Mouse (Mus musculus): ENCODE results near the gene Psmb10. TPM values are rescaled to one million over a fixed set of nuclear protein-coding genes. Genes with fewer than 3 reads are reported as not detected.

Gene Psmb10
- polyA plus RNA-seq, 1 experiment from 2014 or later, result 29.2 TPM

DNA sequence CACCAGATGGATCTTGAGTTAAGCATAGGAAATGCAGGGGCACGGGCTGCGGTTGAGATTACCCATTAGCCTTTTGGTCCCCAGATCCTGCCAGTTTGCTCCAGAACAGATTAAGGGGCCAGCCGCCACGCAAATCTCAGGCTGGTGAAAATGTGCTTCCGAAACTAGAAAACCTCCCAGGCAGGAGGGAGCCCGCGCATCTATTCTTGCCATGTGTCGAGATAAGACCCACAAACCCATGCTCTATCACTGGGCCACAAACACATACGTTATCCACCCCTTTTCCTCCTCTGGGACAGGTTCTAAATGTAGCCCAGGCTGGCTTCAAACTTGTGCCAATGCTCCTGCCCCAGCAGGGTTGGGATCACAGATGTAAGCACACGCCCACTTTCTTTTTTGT lies 23.3 kb upstream of the Psmb10 start:
- no peak for ATAC-seq (ENCODE audit: low FRiP score, low read depth)
- H3K4me3 ChIP-seq, result no peak overlapping the region
- no peak overlapping the region for H3K27ac ChIP-seq
- no peak overlapping the region for H3K9ac ChIP-seq
- H3K36me3 ChIP-seq, result peaks cover 39% of the 10 kb centered on the region
- no peak overlapping the region for H3K4me2 ChIP-seq (replicated peaks)
- peaks cover 45% of the 10 kb centered on the region for H3K4me1 ChIP-seq
- 85% methylated on average over 10 of the region's 10 CpGs for WGBS
- H3K27me3 ChIP-seq, result no peaks in the 10 kb centered on the region
- H3K9me3 ChIP-seq, result no peaks in the 10 kb centered on the region

DNA sequence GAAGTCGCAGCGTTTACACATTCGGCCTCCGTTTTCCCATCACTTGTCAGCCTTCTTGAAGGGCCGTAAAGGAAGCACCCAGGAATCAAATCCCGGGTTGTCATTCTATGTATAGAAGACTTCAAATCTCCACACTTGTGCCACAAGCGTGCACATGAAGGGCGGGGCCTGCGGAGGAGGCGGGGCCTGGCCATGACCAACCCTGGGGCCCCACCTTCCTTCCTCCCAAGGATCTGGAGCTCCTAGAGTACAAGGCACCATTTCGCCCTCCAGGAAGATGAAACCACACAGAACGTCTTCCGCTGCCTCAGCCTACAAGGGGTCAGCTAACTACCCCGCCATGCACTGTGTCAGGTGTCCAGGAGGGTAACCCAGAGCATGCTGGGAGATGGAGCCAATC lies 22.9 kb upstream of the Psmb10 start:
- H3K27me3 ChIP-seq, result no peaks in the 10 kb centered on the region
- no peaks in the 10 kb centered on the region for H3K9me3 ChIP-seq
- H3K36me3 ChIP-seq, result peaks cover 43% of the 10 kb centered on the region
- H3K4me1 ChIP-seq, result peaks cover 40% of the 10 kb centered on the region
- H3K27ac ChIP-seq, result no peak overlapping the region
- WGBS, result 70% methylated on average over 14 of the region's 14 CpGs
- no peak overlapping the region for H3K4me3 ChIP-seq
- ATAC-seq (ENCODE audit: low FRiP score, low read depth), result no peak
- no peak overlapping the region for H3K4me2 ChIP-seq (replicated peaks)
- no peak overlapping the region for H3K9ac ChIP-seq

DNA sequence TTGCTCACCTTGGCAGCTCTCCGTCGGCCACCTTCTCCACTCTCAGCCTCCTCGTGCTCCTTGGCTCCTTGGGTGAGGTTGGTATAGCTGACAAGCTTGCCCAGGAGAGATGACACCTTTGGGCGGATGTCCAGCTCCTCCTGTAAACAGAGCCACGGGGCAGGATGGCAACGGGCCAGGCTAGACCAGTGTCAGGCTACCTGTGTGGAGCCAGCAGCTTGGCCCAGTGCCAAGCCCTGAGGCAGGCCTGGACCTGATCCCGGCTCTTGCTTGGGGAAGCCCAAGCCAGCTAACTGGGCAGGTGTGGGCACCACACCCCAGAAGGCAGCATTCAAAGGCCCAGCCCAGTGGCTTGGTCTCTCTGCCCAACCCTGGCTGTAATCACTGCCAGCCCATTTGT lies 21.1 kb upstream of the Psmb10 start:
- ATAC-seq (ENCODE audit: low FRiP score, low read depth), result no peak

DNA sequence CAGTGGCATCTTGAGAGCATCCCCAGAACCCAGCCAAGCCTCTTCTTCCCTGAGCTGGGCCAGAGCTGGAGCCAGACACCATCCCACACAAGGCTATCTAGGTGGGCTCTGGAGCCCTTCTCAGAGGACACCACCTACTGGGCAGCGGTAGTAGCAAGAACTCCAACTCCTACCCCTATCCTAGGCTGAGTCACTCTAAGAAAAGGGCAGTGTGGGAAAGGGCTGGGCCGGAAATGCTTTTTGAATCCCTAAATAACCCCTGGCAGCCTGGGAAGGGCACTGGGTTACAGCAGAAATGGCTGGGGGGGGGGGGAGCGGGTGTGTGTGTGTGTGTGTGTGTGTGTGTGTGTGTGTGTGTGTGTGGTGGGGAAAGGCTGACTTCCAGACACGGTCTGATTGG lies 19.6 kb upstream of the Psmb10 start:
- Histone ChIP-seq H3K4me2 (replicated peaks) (no peak overlapping the region), H3K4me3 (no peak overlapping the region), H3K27me3 (no peaks in the 10 kb centered on the region), H3K27ac (no peak overlapping the region; the same call in 1 of the 2 replicates), H3K9me3 (no peaks in the 10 kb centered on the region), H3K36me3 (peaks cover 75% of the 10 kb centered on the region), H3K4me1 (peaks cover 15% of the 10 kb centered on the region), H3K9ac (no peak overlapping the region)
- WGBS, result 66% methylated on average over 3 of the region's 4 CpGs
- no peak for ATAC-seq (ENCODE audit: low FRiP score, low read depth)

More for the DNA sequence above, 21.1 kb upstream of the Psmb10 start:
- no peaks in the 10 kb centered on the region for H3K9me3 ChIP-seq
- H3K4me3 ChIP-seq, result no peak overlapping the region
- no peak overlapping the region for H3K4me2 ChIP-seq (replicated peaks)
- H3K9ac ChIP-seq, result no peak overlapping the region
- H3K4me1 ChIP-seq, result peaks cover 30% of the 10 kb centered on the region
- H3K36me3 ChIP-seq, result peaks cover 60% of the 10 kb centered on the region
- 78% methylated on average over 7 of the region's 7 CpGs for WGBS
- no peak overlapping the region for H3K27ac ChIP-seq
- H3K27me3 ChIP-seq, result no peaks in the 10 kb centered on the region

DNA sequence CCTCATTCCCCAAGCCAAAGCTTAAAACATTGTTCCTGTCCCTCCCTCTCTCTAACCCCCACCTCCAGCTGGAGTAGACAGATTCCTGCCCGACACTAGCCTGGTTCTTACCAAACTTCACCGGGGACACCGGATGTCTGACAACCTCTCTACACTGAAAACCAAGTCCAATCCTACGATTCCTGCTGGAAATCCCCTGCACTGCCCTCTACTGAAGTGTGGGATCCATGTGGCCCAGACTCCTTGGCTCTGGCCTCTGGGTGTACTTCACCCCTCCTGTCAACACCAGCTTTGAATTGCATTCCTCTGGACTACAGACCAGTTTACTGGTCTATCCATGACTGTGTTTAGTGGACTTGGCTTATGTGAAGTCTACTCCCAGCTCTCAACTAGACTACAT lies 18.3 kb upstream of the Psmb10 start:
- Histone ChIP-seq H3K9ac (no peak overlapping the region), H3K4me2 (replicated peaks) (no peak overlapping the region), H3K27ac (no peak overlapping the region), H3K4me3 (no peak overlapping the region), H3K27me3 (no peaks in the 10 kb centered on the region), H3K9me3 (no peaks in the 10 kb centered on the region), H3K4me1 (peaks cover 14% of the 10 kb centered on the region), H3K36me3 (peaks cover 83% of the 10 kb centered on the region)
- ATAC-seq (ENCODE audit: low FRiP score, low read depth), result no peak
- WGBS, result 91% methylated on average over 4 of the region's 4 CpGs

DNA sequence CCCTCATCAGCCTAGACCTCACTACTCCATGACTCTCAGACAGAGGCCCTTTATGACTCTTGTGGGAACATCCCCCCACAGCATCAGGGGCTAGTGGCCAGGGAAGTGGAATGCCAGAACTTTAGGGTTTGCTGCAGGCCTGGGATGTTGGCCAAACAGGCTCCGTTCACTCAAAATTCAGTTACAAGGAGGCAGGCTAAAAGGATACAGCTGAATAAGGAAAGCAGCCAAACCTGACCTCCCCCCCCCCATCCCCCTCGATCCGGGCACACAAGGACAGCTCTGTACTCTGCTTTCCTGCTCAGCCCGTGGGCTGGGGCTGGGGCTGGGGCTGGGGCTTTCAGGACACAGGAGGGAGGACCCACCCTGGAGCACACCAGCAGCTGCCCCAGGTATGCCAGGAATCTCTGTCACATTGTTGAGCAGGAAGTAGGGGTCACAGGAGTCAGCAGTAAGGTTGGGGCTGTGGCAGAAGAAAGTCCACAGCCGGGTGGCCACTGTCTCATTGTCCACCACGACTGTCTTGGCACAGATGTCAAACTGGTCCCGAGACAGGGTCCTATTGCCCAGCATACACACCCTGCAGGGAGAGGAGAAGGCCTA lies 12.9 kb upstream of the Psmb10 start:
- Histone ChIP-seq H3K9me3 (no peaks in the 10 kb centered on the region), H3K4me1 (peaks cover 26% of the 10 kb centered on the region), H3K4me2 (replicated peaks) (no peak overlapping the region; the same call in 1 of the 2 replicates), H3K27me3 (no peaks in the 10 kb centered on the region), H3K36me3 (peaks cover 95% of the 10 kb centered on the region), H3K9ac (peak overlapping the region; percentile 45; the same call in 1 of the 2 replicates), H3K4me3 (no peak overlapping the region), H3K27ac (peak overlapping the region; percentile 85)
- 44% methylated on average over 7 of the region's 7 CpGs for WGBS
- peak; percentile 89 for ATAC-seq (ENCODE audit: low FRiP score, low read depth)

DNA sequence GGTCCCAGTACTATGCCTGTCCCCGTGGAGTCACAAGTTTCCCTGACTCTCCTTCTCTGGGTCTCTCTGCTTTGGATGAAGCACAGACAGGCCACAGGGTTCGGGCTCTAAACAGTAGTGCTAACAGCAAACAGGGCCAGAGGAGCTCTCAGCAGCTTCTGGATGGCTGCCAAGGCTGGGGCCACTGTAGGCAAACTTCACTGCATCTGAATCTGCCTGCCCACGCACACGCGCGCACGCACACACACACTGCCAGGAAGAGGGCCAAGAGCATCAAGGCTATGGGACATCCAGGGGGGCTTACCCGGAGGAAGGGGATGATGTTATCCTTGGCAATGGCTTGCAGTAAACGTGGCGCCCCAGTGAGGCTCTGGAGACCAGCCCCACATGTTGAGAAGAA lies 11.1 kb upstream of the Psmb10 start:
- 0 out of 2 replicates have a peak, but pooled peaks have one; percentile 29 for ATAC-seq (ENCODE audit: low FRiP score, low read depth)

DNA sequence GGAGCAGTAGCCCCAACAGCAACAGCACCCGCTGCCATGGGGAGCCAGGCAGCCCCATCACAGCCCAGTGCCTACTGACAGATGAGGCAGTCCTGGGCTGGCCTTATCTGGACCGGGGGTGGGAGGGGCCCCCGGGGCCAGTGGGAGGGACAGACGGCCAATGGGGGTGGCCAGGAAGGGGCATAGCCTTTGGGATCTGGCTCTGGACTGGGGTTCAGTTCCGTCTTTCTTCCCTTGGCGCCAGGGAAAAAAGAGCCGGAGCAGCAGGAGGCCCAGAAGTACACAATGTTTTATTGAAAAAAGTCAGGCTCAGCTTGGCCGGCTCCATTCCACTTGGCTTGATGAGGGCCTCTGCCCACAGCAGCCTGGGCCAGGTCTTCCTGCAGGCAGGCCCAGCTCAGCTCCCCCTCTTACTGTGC lies 5.1 kb upstream of the Psmb10 start, which contains the start of gene Lcat:
Lcat (minus strand) TSS at position 62 of the 419 bp plus-strand sequence.
- WGBS, result 89% methylated on average over 8 of the region's 8 CpGs
- no peak within 1 kb of the TSS for H3K27ac ChIP-seq
- no peak within 1 kb of the TSS for H3K9ac ChIP-seq
- no peaks in the 10 kb centered on the region for H3K9me3 ChIP-seq
- H3K4me1 ChIP-seq, result peaks cover 3% of the 10 kb centered on the region; the same call in 1 of the 2 replicates
- H3K36me3 ChIP-seq, result peaks cover 87% of the 10 kb centered on the region
- H3K4me2 ChIP-seq (replicated peaks), result no peak within 1 kb of the TSS
- H3K4me3 ChIP-seq, result no peak within 1 kb of the TSS
- ATAC-seq (ENCODE audit: low FRiP score, low read depth), result no peak
- no peaks in the 10 kb centered on the region for H3K27me3 ChIP-seq

More for the DNA sequence above, 11.1 kb upstream of the Psmb10 start:
- Histone ChIP-seq H3K36me3 (peaks cover 94% of the 10 kb centered on the region), H3K27ac (peak overlapping the region; percentile 10; the same call in 1 of the 2 replicates), H3K4me3 (no peak overlapping the region), H3K9me3 (no peaks in the 10 kb centered on the region), H3K4me1 (peaks cover 26% of the 10 kb centered on the region), H3K27me3 (no peaks in the 10 kb centered on the region), H3K4me2 (replicated peaks) (no peak overlapping the region), H3K9ac (0 out of 2 replicates have a peak overlapping the region, but pooled peaks have one; percentile 19)
- 80% methylated on average over 10 of the region's 10 CpGs for WGBS

DNA sequence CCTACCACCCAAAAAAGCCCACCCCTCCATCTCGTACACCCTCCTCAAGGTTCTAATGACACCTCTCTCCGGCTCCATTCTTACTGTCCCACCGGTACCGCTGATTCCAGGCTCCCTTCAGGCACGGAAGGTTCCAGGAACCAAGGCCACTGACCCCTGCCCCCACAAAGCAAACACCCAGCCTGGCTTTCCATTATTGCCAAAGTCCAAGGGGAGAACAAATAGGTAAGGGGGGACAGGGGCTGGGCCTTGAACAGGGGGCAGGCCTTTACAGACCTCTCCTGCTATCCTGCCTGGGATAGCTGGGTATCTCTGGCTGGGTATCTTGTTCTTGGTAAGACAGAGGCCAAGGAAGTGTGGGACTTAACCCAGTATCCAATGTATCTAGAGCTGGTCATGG lies 4.3 kb upstream of the Psmb10 start:
- Histone ChIP-seq H3K4me3 (no peak overlapping the region), H3K27me3 (no peaks in the 10 kb centered on the region), H3K36me3 (peaks cover 79% of the 10 kb centered on the region), H3K9ac (no peak overlapping the region), H3K9me3 (no peaks in the 10 kb centered on the region), H3K4me1 (peaks cover 10% of the 10 kb centered on the region; the same call in 1 of the 2 replicates), H3K27ac (no peak overlapping the region), H3K4me2 (replicated peaks) (no peak overlapping the region)
- 96% methylated on average over 5 of the region's 5 CpGs for WGBS
- ATAC-seq (ENCODE audit: low FRiP score, low read depth), result no peak

DNA sequence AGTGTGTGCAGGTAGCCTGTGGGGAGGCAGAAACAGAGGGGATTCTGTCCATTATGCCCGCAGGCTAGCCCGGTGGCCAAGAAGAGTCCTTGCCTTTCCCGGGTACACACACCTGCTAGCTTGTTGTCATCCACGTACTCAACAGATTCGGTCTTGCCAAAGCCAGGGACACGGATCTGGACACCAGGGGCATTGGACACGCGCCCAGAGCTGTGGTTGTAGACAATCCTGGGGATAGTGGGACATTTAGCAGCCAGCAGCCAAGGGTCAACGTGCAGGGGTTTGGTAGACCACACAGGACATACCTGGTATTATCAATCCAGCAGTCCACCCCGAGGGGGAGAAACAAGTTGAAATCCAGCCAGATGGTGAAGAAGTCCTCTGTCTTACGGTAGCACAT lies 3.8 kb upstream of the Psmb10 start:
- Histone ChIP-seq H3K4me3 (no peak overlapping the region), H3K4me2 (replicated peaks) (no peak overlapping the region), H3K27ac (no peak overlapping the region), H3K36me3 (peaks cover 74% of the 10 kb centered on the region), H3K27me3 (no peaks in the 10 kb centered on the region), H3K9me3 (no peaks in the 10 kb centered on the region), H3K4me1 (peaks cover 10% of the 10 kb centered on the region; the same call in 1 of the 2 replicates), H3K9ac (no peak overlapping the region)
- 92% methylated on average over 11 of the region's 11 CpGs for WGBS
- ATAC-seq (ENCODE audit: low FRiP score, low read depth), result no peak

DNA sequence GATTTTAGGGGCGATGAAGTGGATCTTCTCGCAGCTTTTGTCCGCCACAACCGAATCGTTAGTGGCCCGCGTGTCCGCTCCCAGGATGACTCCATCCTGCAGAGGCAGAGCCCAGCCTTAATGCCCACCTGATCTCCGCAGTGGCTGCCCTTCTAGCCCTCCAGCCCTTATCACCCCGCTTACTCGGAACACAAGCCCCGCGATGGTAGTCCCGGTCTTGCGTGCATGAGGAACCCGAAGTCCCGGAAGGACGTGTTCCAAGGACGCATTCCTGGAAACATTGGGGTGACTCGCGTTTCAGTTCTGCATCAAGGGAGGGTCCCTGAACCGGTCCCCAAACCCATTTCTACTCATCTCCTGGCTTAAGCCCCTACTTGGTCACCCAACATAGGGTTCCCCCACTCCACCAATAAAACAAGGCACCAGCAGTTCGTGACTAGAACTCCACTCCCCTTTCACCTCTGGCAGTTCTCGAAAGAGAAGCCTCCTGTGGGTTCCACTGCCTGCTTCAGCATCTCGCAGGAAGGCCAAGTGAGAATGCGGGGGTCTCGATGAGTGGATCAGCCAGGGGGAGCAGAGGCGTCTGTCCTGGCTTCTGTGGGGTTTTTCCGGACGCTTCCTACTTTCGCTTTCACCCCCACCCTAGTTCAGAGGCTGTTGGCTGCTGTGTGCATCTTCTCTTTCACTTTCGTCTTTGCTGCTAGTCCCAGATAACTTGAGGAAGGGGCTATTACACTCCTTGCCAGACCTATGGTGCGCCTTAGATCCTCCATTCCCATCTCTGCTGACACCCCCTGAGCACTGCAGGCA lies 543 bp downstream of the Psmb10 start:
- ATAC-seq (ENCODE audit: low FRiP score, low read depth), result peak; percentile 5; the same call in 1 of the 2 replicates
- Histone ChIP-seq H3K9ac (peak overlapping the region; percentile 82), H3K4me2 (replicated peaks) (peak overlapping the region; percentile 96), H3K27me3 (no peaks in the 10 kb centered on the region), H3K9me3 (no peaks in the 10 kb centered on the region), H3K4me1 (peaks cover 26% of the 10 kb centered on the region), H3K36me3 (peaks cover 44% of the 10 kb centered on the region), H3K4me3 (peak overlapping the region; percentile 77), H3K27ac (peak overlapping the region; percentile 76)
- WGBS, result 1% methylated on average over 33 of the region's 33 CpGs

DNA sequence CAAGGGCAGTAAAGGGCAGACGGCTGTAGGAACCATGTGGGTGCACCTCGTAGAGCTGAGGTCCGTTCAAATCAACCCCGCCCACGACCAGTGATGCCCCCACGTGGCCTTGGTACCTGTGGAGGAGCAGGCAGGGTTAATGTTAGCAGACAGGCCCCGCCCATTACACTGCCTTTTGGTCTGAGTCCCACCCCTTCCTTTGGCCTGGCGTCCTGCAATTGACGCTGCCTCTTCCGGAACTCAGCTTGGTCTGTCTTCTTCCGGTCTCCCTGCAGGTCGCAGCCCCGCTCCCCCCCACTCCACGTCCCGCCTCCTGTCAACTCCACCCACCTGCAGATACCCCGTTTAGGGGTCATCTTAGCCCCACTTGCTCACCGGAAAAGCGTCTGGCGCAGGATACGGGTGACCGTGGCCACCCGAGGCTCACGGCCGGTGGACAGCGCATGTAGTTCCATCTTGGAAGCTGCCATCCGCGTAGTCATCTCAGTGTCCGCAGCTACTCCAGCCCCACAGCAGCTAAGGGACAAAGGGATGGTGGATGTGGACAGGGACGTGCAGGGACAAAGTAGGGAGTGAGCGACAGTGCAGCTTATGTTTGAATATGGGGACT lies 1.3 kb downstream of the Psmb10 start:
- H3K4me3 ChIP-seq, result peak overlapping the region; percentile 77
- under 1% methylated on average over 30 of the region's 30 CpGs for WGBS
- peaks cover 44% of the 10 kb centered on the region for H3K36me3 ChIP-seq
- H3K4me2 ChIP-seq (replicated peaks), result peak overlapping the region; percentile 96
- H3K27me3 ChIP-seq, result no peaks in the 10 kb centered on the region
- peak overlapping the region; percentile 76 for H3K27ac ChIP-seq
- ATAC-seq (ENCODE audit: low FRiP score, low read depth), result peak; percentile 90
- peak overlapping the region; percentile 82 for H3K9ac ChIP-seq
- peaks cover 26% of the 10 kb centered on the region for H3K4me1 ChIP-seq
- no peaks in the 10 kb centered on the region for H3K9me3 ChIP-seq

All from limb, embryonic 13.5 days (tissue).